Mouse (Mus musculus): Measurements from ENCODE around the gene Platr17. TPM values are rescaled to one million over a fixed set of nuclear protein-coding genes. Genes with fewer than 3 reads are reported as not detected.
"Not testable (repeated sequence)": the region's sequence is repeated elsewhere in the genome, so short reads cannot be mapped to it uniquely, and the experiment has no call there.

Platr17 gene
- total and polyA plus RNA-seq, 3 experiments, result not detected

DNA sequence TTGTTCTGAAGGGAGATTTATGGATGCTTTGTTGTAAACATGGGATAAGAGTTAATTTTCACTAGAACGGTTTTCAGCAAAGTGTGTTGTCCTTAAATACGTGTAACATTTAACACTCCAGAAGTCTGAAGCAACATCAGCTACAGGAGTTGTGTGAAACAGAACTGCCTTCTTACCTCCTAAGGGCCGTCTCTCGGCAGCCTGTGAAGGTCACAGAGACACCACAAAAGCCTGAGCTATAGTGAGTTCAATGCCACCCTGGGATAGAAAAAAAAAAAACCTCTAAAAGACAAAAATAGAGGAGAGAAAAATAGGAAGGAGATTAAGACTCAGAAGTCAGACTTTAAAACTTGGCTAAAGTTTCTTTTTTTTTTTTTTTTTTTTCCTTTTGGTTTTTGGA is 2.9 kb upstream of the Platr17 start:
- Histone ChIP-seq H3K9ac (ENCODE audit: insufficient read depth, low read depth) (no peak overlapping the region), H3K9me3 (replicated peaks; ENCODE audit: low read length) (no peaks in the 10 kb centered on the region), H3K27me3 (replicated peaks) (no peaks in the 10 kb centered on the region), H3K79me2 (replicated peaks; ENCODE audit: control insufficient read depth, extremely low read depth, insufficient read depth, poor library complexity, severe bottlenecking) (no peaks in the 10 kb centered on the region), H3K4me2 (ENCODE audit: insufficient read depth, low read depth, poor library complexity, severe bottlenecking) (no peak overlapping the region), H3K4me3 (replicated peaks in 1 of 3; ENCODE audit: low read depth in 2 of 3, low read length in 2 of 3, poor library complexity in 1 of 3) (no peak overlapping the region), H3K27ac (ENCODE audit: insufficient read depth, low read depth) (no peak overlapping the region), H3K36me3 (replicated peaks in 1 of 2; ENCODE audit: control insufficient read depth in 1 of 2, insufficient read depth in 1 of 2, low read length in 1 of 2) (no peaks in the 10 kb centered on the region), H3K4me1 (ENCODE audit: control insufficient read depth in 1 of 2, insufficient read depth in 2 of 2) (peaks cover 0 to 10% of the 10 kb centered on the region in 2 experiments; a peak in 2 of 4 replicates)
- DNase-seq (ENCODE audit: extremely low read depth), result no peak
- dilution Hi-C loops (cut with MboI; ENCODE audit: extremely low pct_ligation_motif_present, extremely low pct_unique_long_range_greater_than_20kb, low sequenced_read_pairs), result no loop called here
- in situ Hi-C loops (cut with MboI; ENCODE audit: low pct_ligation_motif_present, low pct_unique_long_range_greater_than_20kb, low sequenced_read_pairs), result no loop called here
- no peak for TF ChIP-seq MXI1 (IDR thresholded peaks at IDR 0.05; ENCODE audit: low read depth, low read length)
- no peak for TF ChIP-seq MYC (IDR thresholded peaks at IDR 0.05; ENCODE audit: low read depth, low read length)

GRCm38 (mm10) chr17:33902491-33902890 is 2.4 kb upstream of the Platr17 start:
- no peak for DNase-seq (ENCODE audit: extremely low read depth)
- Histone ChIP-seq H3K4me1 (ENCODE audit: control insufficient read depth in 1 of 2, insufficient read depth in 2 of 2) (peaks cover 0 to 10% of the 10 kb centered on the region in 2 experiments; a peak in 2 of 4 replicates), H3K79me2 (replicated peaks; ENCODE audit: control insufficient read depth, extremely low read depth, insufficient read depth, poor library complexity, severe bottlenecking) (no peaks in the 10 kb centered on the region), H3K36me3 (replicated peaks in 1 of 2; ENCODE audit: control insufficient read depth in 1 of 2, insufficient read depth in 1 of 2, low read length in 1 of 2) (no peaks in the 10 kb centered on the region), H3K27ac (ENCODE audit: insufficient read depth, low read depth) (no peak overlapping the region), H3K4me3 (replicated peaks in 1 of 3; ENCODE audit: low read depth in 2 of 3, low read length in 2 of 3, poor library complexity in 1 of 3) (no peak overlapping the region), H3K27me3 (replicated peaks) (no peaks in the 10 kb centered on the region), H3K4me2 (ENCODE audit: insufficient read depth, low read depth, poor library complexity, severe bottlenecking) (no peak overlapping the region), H3K9me3 (replicated peaks; ENCODE audit: low read length) (no peaks in the 10 kb centered on the region), H3K9ac (ENCODE audit: insufficient read depth, low read depth) (no peak overlapping the region)
- TF ChIP-seq SMC3 (IDR thresholded peaks at IDR 0.05; ENCODE audit: low read depth, low read length) (no peak), CHD2 (IDR thresholded peaks at IDR 0.05; ENCODE audit: low read length) (no peak), RAD21 (IDR thresholded peaks at IDR 0.05; ENCODE audit: low read depth, low read length) (no peak), GABPA (IDR thresholded peaks at IDR 0.05; ENCODE audit: insufficient replicate concordance, low read depth, low read length) (no peak), RCOR1 (conservative IDR thresholded peaks at IDR 0.05; ENCODE audit: low read depth, low read length) (no peak), JUN (IDR thresholded peaks at IDR 0.05; ENCODE audit: insufficient read depth, low read depth, low read length) (no peak)
- dilution Hi-C loops (cut with MboI; ENCODE audit: extremely low pct_ligation_motif_present, extremely low pct_unique_long_range_greater_than_20kb, low sequenced_read_pairs), result no loop called here
- in situ Hi-C loops (cut with MboI; ENCODE audit: low pct_ligation_motif_present, low pct_unique_long_range_greater_than_20kb, low sequenced_read_pairs), result no loop called here

- H3K27ac ChIP-seq (ENCODE audit: insufficient read depth, low read depth); H3K79me2 ChIP-seq (replicated peaks; ENCODE audit: control insufficient read depth, extremely low read depth, insufficient read depth, poor library complexity, severe bottlenecking); H3K4me2 ChIP-seq (ENCODE audit: insufficient read depth, low read depth, poor library complexity, severe bottlenecking); H3K9me3 ChIP-seq (replicated peaks; ENCODE audit: low read length); H3K36me3 ChIP-seq (replicated peaks in 1 of 2; ENCODE audit: control insufficient read depth in 1 of 2, insufficient read depth in 1 of 2, low read length in 1 of 2); H3K4me3 ChIP-seq (replicated peaks in 1 of 3; ENCODE audit: low read depth in 2 of 3, low read length in 2 of 3, poor library complexity in 1 of 3); dilution Hi-C loops (cut with MboI; ENCODE audit: extremely low pct_ligation_motif_present, extremely low pct_unique_long_range_greater_than_20kb, low sequenced_read_pairs); H3K27me3 ChIP-seq (replicated peaks); in situ Hi-C loops (cut with MboI; ENCODE audit: low pct_ligation_motif_present, low pct_unique_long_range_greater_than_20kb, low sequenced_read_pairs); H3K9ac ChIP-seq (ENCODE audit: insufficient read depth, low read depth): not testable (repeated sequence)
- DNase-seq (ENCODE audit: extremely low read depth), result peak; percentile 40
- H3K4me1 ChIP-seq (ENCODE audit: control insufficient read depth in 1 of 2, insufficient read depth in 2 of 2), result peaks cover 0 to 17% of the 10 kb centered on the region in 2 experiments; a peak in 2 of 4 replicates
- TF ChIP-seq POLR2A (IDR thresholded peaks at IDR 0.05; ENCODE audit: low read depth, low read length), result 0 out of 2 replicates have a peak, but pooled peaks have one; percentile 31
These were observed 854 bp upstream of the Platr17 start for GRCm38 (mm10) chr17:33903911-33904651.

Data from CH12.LX (cell line).